Mouse (Mus musculus): ENCODE results near the gene Apbb1. TPM values are rescaled to one million over a fixed set of nuclear protein-coding genes. Genes with fewer than 3 reads are reported as not detected.
A peak's percentile ranks its signal among the peaks of the same experiment; 100 is the strongest.

The Apbb1 gene
- polyA plus RNA-seq, 1 experiment from 2014 or later: 36.6 TPM

- Histone ChIP-seq H3K4me3 (replicated peaks) (no peak overlapping the region), H3K36me3 (no peaks in the 10 kb centered on the region), H3K9me3 (no peaks in the 10 kb centered on the region), H3K4me2 (replicated peaks) (no peak overlapping the region), H3K27me3 (replicated peaks) (no peaks in the 10 kb centered on the region), H3K4me1 (replicated peaks) (no peaks in the 10 kb centered on the region), H3K9ac (no peak overlapping the region), H3K27ac (no peak overlapping the region)
- WGBS: 36% methylated on average over 9 of the region's 9 CpGs
- peak; percentile 84 for ATAC-seq
These were observed 21.6 kb upstream of the Apbb1 start for GRCm38 (mm10) chr7:105602860-105603623.

GRCm38 (mm10) chr7:105590097-105590496, 8.6 kb upstream of the Apbb1 start:
- WGBS: 37% methylated on average over 7 of the region's 7 CpGs
- peak; percentile 56; the same call in 1 of the 2 replicates for ATAC-seq
- no peak overlapping the region for H3K4me3 ChIP-seq (replicated peaks)
- H3K9me3 ChIP-seq: no peaks in the 10 kb centered on the region
- H3K4me1 ChIP-seq (replicated peaks): no peaks in the 10 kb centered on the region
- no peaks in the 10 kb centered on the region for H3K36me3 ChIP-seq
- H3K4me2 ChIP-seq (replicated peaks): no peak overlapping the region
- H3K27me3 ChIP-seq (replicated peaks): no peaks in the 10 kb centered on the region
- H3K27ac ChIP-seq: no peak overlapping the region
- no peak overlapping the region for H3K9ac ChIP-seq

GRCm38 (mm10) chr7:105588325-105588912, 7.0 kb upstream of the Apbb1 start:
- no peak for ATAC-seq
- Histone ChIP-seq H3K4me1 (replicated peaks) (no peaks in the 10 kb centered on the region), H3K36me3 (no peaks in the 10 kb centered on the region), H3K9ac (no peak overlapping the region), H3K27me3 (replicated peaks) (no peaks in the 10 kb centered on the region), H3K27ac (no peak overlapping the region), H3K9me3 (no peaks in the 10 kb centered on the region), H3K4me3 (replicated peaks) (no peak overlapping the region), H3K4me2 (replicated peaks) (no peak overlapping the region)
- 59% methylated on average over 9 of the region's 9 CpGs for WGBS

DNA sequence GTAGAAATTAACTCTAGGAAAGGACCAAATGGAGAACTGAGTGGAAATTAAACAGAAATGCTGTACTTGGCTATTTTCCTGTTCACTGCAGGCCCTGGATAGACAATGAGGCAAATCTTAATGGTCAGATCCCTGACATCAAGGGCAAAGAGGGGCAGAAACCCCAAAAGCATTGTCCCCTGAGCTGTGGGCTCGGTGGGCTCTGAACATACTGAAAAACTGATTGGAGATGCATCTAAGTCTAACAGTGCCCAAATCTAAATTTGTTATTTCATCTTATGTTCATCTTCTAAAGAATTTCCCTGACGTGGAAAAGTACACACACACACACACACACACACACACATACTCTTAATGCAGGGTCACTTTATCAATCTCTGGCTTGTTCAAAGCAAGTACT, 506 bp upstream of the Apbb1 start:
- ATAC-seq: no peak
- H3K27ac ChIP-seq: no peak overlapping the region
- no peak overlapping the region for H3K4me3 ChIP-seq (replicated peaks)
- H3K27me3 ChIP-seq (replicated peaks): no peaks in the 10 kb centered on the region
- H3K9me3 ChIP-seq: no peaks in the 10 kb centered on the region
- no peaks in the 10 kb centered on the region for H3K36me3 ChIP-seq
- H3K4me1 ChIP-seq (replicated peaks): peaks cover 12% of the 10 kb centered on the region; the same call in 1 of the 2 replicates
- H3K4me2 ChIP-seq (replicated peaks): peak overlapping the region; percentile 87
- 73% methylated on average over 2 of the region's 2 CpGs for WGBS
- no peak overlapping the region for H3K9ac ChIP-seq

GRCm38 (mm10) chr7:105580627-105581089, 795 bp downstream of the Apbb1 start:
- Histone ChIP-seq H3K9me3 (no peaks in the 10 kb centered on the region), H3K4me2 (replicated peaks) (peak overlapping the region; percentile 87), H3K4me1 (replicated peaks) (peaks cover 15% of the 10 kb centered on the region; the same call in 1 of the 2 replicates), H3K4me3 (replicated peaks) (peak overlapping the region; percentile 73), H3K36me3 (no peaks in the 10 kb centered on the region), H3K27ac (0 out of 2 replicates have a peak overlapping the region, but pooled peaks have one; percentile 18), H3K27me3 (replicated peaks) (no peaks in the 10 kb centered on the region), H3K9ac (peak overlapping the region; percentile 68)
- WGBS: 2% methylated on average over 21 of the region's 22 CpGs
- ATAC-seq: peak; percentile 37

DNA sequence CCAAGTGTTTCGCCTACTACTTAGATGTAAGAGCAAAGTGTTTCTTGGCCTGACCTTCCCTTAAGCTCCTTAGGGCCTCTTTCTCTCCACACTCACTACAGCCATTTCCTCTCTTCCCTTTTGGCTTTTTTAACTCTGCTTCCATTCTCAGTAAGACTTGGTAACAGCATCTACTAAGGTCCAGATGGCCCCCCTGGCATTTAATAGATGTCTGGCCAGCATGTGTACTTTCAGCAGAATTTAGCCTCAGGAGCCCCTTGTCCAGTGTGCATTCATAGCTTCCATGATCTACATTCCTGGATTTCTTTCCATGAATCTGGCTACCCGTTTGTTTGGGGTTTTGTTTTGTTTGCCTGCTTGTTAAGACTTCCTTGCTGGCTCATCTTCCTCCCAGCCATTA, 3.0 kb downstream of the Apbb1 start:
- no peak for ATAC-seq
- Histone ChIP-seq H3K4me2 (replicated peaks) (no peak overlapping the region), H3K9me3 (no peaks in the 10 kb centered on the region), H3K36me3 (no peaks in the 10 kb centered on the region), H3K4me3 (replicated peaks) (no peak overlapping the region), H3K27me3 (replicated peaks) (no peaks in the 10 kb centered on the region), H3K4me1 (replicated peaks) (peaks cover 15% of the 10 kb centered on the region; the same call in 1 of the 2 replicates), H3K27ac (no peak overlapping the region), H3K9ac (no peak overlapping the region)
- WGBS: 82% methylated on average over 2 of the region's 2 CpGs

- no peak overlapping the region for H3K4me3 ChIP-seq (replicated peaks)
- H3K27me3 ChIP-seq (replicated peaks): no peaks in the 10 kb centered on the region
- H3K9ac ChIP-seq: no peak overlapping the region
- 91% methylated on average over 6 of the region's 6 CpGs for WGBS
- no peak overlapping the region for H3K27ac ChIP-seq
- H3K4me2 ChIP-seq (replicated peaks): no peak overlapping the region
- no peak for ATAC-seq
- H3K9me3 ChIP-seq: no peaks in the 10 kb centered on the region
- H3K36me3 ChIP-seq: no peaks in the 10 kb centered on the region
- H3K4me1 ChIP-seq (replicated peaks): peaks cover 15% of the 10 kb centered on the region; the same call in 1 of the 2 replicates
These were observed 4.0 kb downstream of the Apbb1 start for GRCm38 (mm10) chr7:105577377-105577871.

DNA sequence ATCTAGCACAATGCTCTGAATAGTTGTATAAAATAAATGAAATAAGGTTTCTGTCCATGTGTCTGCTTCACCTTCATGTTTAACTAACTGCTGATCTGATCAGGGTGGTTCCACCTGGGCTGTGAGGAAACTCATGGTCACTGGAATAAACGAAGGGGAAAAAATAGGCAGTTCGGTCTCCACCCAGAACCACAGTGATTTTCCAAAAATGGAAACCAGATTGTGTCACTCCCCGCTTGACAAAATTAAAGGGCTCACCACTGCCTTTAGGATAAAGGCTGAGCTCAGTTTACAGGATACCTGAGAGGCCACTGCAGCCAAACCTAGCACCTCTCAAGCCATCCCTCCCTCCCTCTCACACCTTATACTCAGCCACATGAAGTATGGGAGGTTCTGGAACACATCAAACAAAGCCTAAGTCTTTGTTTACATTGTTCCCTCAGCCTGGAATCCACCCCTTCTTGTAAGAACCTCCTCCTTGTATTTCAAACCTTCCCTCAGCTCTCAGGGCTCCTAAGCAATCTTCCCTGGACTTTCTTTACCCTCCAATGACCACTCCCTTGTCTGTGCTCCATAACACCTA, 5.2 kb downstream of the Apbb1 start:
- Histone ChIP-seq H3K27ac (no peak overlapping the region), H3K4me1 (replicated peaks) (peaks cover 13% of the 10 kb centered on the region; the same call in 1 of the 2 replicates), H3K4me2 (replicated peaks) (no peak overlapping the region), H3K4me3 (replicated peaks) (no peak overlapping the region), H3K27me3 (replicated peaks) (no peaks in the 10 kb centered on the region), H3K36me3 (no peaks in the 10 kb centered on the region), H3K9me3 (no peaks in the 10 kb centered on the region), H3K9ac (no peak overlapping the region)
- 51% methylated on average over 3 of the region's 3 CpGs for WGBS
- ATAC-seq: no peak

DNA sequence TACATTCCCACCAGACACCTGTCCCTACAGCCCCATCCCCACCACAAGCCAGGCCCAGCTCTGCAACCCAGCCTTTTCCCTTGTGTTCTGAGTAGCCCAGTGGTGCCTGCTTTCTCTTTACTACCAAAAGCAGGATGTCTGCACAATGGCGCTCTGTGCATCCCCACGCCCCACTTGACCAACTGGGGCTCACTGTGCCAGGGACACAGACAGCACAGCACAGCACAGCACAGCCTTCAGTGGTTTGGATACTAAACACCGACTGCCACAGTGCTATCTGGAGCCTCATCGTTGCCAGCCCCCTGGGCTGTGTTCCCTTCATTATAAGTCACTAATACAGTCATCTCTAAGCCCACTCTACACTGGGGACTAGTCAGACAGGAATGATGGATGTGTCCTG, 6.9 kb downstream of the Apbb1 start:
- WGBS: 89% methylated on average over 4 of the region's 4 CpGs
- Histone ChIP-seq H3K9ac (no peak overlapping the region), H3K27ac (no peak overlapping the region), H3K36me3 (no peaks in the 10 kb centered on the region), H3K4me3 (replicated peaks) (no peak overlapping the region), H3K9me3 (no peaks in the 10 kb centered on the region), H3K27me3 (replicated peaks) (no peaks in the 10 kb centered on the region), H3K4me2 (replicated peaks) (no peak overlapping the region), H3K4me1 (replicated peaks) (0 out of 2 replicates have a peak, but pooled peaks cover 4% of the 10 kb centered on the region)
- ATAC-seq: no peak

- H3K27me3 ChIP-seq (replicated peaks): no peaks in the 10 kb centered on the region
- ATAC-seq: no peak
- H3K4me2 ChIP-seq (replicated peaks): no peak overlapping the region
- H3K9ac ChIP-seq: no peak overlapping the region
- no peak overlapping the region for H3K27ac ChIP-seq
- H3K9me3 ChIP-seq: no peaks in the 10 kb centered on the region
- 92% methylated on average over 8 of the region's 8 CpGs for WGBS
- H3K4me1 ChIP-seq (replicated peaks): peaks cover 11% of the 10 kb centered on the region
- no peaks in the 10 kb centered on the region for H3K36me3 ChIP-seq
- no peak overlapping the region for H3K4me3 ChIP-seq (replicated peaks)
These were observed 8.5 kb downstream of the Apbb1 start for GRCm38 (mm10) chr7:105572949-105573348.

GRCm38 (mm10) chr7:105570756-105571155, 10.7 kb downstream of the Apbb1 start:
- Histone ChIP-seq H3K4me3 (replicated peaks) (no peak overlapping the region), H3K27me3 (replicated peaks) (no peaks in the 10 kb centered on the region), H3K4me1 (replicated peaks) (peaks cover 7% of the 10 kb centered on the region), H3K9me3 (no peaks in the 10 kb centered on the region), H3K9ac (no peak overlapping the region), H3K4me2 (replicated peaks) (no peak overlapping the region), H3K36me3 (peaks cover 7% of the 10 kb centered on the region; the same call in 1 of the 2 replicates), H3K27ac (no peak overlapping the region)
- ATAC-seq: no peak
- 83% methylated on average over 4 of the region's 4 CpGs for WGBS
